Mouse (Mus musculus) hindbrain, embryonic 11.5 days (tissue): ENCODE data around the gene Fgfr2. TPM values are rescaled to one million over a fixed set of nuclear protein-coding genes. Genes with fewer than 3 reads are reported as not detected.

Experiments
- ATAC-seq: fragments of 200-750 bp; cut with Nextera tagmentation; 2 replicates; pipeline ENCODE4 v1.8.0; 2017; ENCODE audit warnings: mild to moderate bottlenecking, moderate TSS enrichment, moderate library complexity; ENCODE audit not compliant: low FRiP score
- DNase-seq: peaks from one replicate; pipeline ENCODE4 v3.0.0-alpha.2; 2015; ENCODE audit warnings: low spot score
- H3K27ac ChIP-seq: fragments of 300-500 bp; sonication (generic); 2 replicates; pipeline ENCODE4 v1.5.1; 2014; ENCODE audit warnings: mild to moderate bottlenecking, low read depth, low read length
- H3K27me3 ChIP-seq: fragments of 300-500 bp; sonication (generic); 2 replicates; pipeline ENCODE4 v1.6.1; 2014; ENCODE audit warnings: mild to moderate bottlenecking, low read length, moderate library complexity, mixed read lengths; ENCODE audit not compliant: control insufficient read depth, insufficient read depth
- H3K36me3 ChIP-seq: fragments of 300-500 bp; sonication (generic); 2 replicates; pipeline ENCODE4 v1.6.1; 2014; ENCODE audit warnings: mild to moderate bottlenecking, low read length, moderate library complexity, mixed read lengths; ENCODE audit not compliant: control insufficient read depth, insufficient read depth
- H3K4me1 ChIP-seq: fragments of 300-500 bp; sonication (generic); replicated peaks from 2 replicates; pipeline ENCODE4 v1.6.1; 2014; ENCODE audit warnings: low read length, mixed read lengths; ENCODE audit not compliant: control insufficient read depth, insufficient read depth
- H3K4me2 ChIP-seq: fragments of 300-500 bp; sonication (generic); replicated peaks from 2 replicates; pipeline ENCODE4 v1.6.1; 2014; ENCODE audit warnings: mild to moderate bottlenecking, low read depth, low read length
- H3K4me3 ChIP-seq: fragments of 300-500 bp; sonication (generic); 2 replicates; pipeline ENCODE4 v1.5.1; 2014; ENCODE audit warnings: low read depth, low read length
- H3K9ac ChIP-seq: fragments of 300-500 bp; sonication (generic); 2 replicates; pipeline ENCODE4 v1.6.1; 2014; ENCODE audit warnings: low read depth, low read length
- H3K9me3 ChIP-seq: fragments of 300-500 bp; sonication (generic); 2 replicates; pipeline ENCODE4 v1.6.1; 2016; ENCODE audit warnings: low read length; ENCODE audit not compliant: control insufficient read depth
- WGBS: fragments of 180-500 bp; shearing (Covaris S2); extraction: QIAGEN DNeasy Blood & Tissue Kit; methylation state at CpG from one replicate; pipeline ENCODE4 v1.1.7; 2014; 5-methylcytosine and 5-hydroxymethylcytosine counted together
- polyA plus RNA-seq: library from polyadenylated mRNA; unstranded; fragments of >200 nt; fragmentation: Nextera tagmentation; extraction: Ambion mirVana; gene quantifications from 2 replicates; pipeline ENCODE4 v1.2.1, GENCODE M21; 2014

The Fgfr2 gene
- polyA plus RNA-seq, 1 experiment from 2014 or later = 71.3 TPM

DNA sequence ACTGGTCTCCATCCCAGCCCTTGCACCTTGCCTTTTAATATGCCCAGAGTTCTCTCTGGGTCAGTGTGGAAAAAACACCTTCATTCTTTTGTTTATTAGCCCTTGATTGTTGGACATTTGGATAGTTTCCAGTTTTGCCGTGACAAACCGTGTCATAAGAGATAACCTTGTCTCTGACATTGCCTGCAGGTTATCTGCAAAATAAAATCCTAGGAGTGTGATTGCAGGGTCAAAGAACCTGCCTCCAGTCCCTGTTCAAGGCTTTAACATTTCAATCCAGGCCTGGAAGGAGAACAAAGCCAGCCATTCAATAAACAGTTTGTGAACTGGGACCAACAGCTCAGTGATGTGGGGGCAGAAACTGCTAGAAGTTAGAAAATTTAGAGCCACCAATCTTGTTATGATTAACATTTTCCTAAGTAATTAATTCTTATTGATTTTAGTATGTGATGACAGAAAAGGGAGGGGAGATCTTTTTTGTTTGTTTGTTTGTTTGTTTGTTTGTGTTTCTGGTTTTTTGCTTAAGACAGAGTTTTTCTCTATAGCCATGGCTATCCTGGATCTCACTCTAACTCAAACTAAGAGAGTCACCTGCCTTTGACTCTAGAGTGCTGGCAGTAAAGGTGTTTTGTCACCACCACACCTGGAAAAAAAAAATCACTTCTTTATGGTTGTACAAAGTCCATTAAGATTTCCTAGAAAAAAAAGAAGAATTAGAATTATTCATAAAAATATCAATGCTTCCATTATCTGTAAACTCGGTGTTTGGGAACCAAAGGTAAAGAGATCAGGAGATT, 537.3 kb downstream of the Fgfr2 start:
- Histone ChIP-seq H3K4me1 (no peaks in the 10 kb centered on the region), H3K27ac (no peak overlapping the region), H3K4me3 (no peak overlapping the region), H3K9me3 (no peaks in the 10 kb centered on the region), H3K9ac (no peak overlapping the region), H3K27me3 (no peaks in the 10 kb centered on the region), H3K4me2 (no peak overlapping the region), H3K36me3 (no peaks in the 10 kb centered on the region)
- DNase-seq (no peak), ATAC-seq (no peak)
- 76% methylated on average over 3 of the region's 3 CpGs for WGBS

DNA sequence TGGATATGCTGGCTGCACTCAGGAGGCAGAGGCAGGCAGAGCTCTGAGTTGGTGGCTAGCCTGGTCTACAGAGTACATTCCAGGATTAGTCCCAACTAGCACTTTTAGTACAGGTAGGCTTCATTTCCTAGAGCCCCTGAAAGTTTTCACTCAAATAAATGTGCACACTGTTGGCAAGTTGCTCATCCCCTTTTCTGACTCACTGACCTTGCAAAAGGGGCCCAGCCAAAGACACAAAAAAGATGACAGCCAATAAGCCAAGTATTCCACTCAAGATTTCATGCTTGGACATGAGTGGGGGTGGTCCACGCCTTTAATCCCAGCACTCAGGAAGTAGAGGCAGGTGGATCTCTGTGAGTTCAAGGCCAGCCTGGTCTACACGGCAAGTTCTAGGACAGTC, 541.7 kb downstream of the Fgfr2 start:
- no peak overlapping the region for H3K9ac ChIP-seq
- no peak overlapping the region for H3K4me3 ChIP-seq
- H3K36me3 ChIP-seq = no peaks in the 10 kb centered on the region
- H3K4me1 ChIP-seq = 0 out of 2 replicates have a peak, but pooled peaks cover 1% of the 10 kb centered on the region
- DNase-seq (no peak), ATAC-seq (no peak)
- H3K9me3 ChIP-seq = no peaks in the 10 kb centered on the region
- 83% methylated on average over 2 of the region's 2 CpGs for WGBS
- no peak overlapping the region for H3K4me2 ChIP-seq
- no peaks in the 10 kb centered on the region; the same call in 1 of the 2 replicates for H3K27me3 ChIP-seq
- no peak overlapping the region for H3K27ac ChIP-seq

DNA sequence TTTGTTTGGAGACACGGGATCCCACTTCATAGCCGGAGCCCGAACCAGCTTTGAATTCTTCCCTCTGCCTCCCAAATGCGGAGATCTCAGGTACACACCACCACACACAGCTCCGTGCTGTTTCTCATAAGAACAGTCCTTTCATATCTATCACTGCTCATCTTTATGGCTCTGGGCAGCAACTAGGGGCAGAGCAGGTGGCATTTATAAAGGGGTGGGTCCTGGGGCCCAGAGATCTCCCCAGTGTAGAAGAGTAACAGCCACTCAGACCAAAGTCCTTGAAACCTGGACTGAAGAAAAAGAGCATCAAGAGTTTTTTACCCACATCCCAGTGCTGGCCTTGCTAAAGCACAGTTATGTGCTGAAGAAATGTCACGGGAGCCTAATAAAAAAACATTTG, 542.6 kb downstream of the Fgfr2 start:
- Histone ChIP-seq H3K4me2 (no peak overlapping the region), H3K36me3 (no peaks in the 10 kb centered on the region)
- no peak for ATAC-seq

DNA sequence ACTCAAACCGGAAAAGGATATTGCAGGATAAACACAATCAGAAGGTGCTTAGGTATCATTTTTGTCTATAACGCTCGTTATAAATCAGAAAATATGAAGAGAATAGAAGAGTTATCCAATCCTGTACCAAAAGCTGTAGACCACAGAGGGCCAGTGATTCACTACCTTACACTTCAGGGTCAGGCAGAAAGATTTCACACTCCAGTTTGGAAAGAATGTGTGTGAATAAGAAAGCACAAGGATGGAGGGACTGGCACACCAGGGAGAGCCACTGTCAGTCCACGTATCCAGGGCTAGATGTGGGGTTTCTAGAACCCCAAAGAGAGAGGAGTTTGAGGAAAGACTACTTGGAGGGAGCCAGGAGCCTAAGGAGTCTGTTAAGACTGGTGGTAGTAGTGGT, 546.3 kb downstream of the Fgfr2 start:
- H3K27me3 ChIP-seq = no peaks in the 10 kb centered on the region; the same call in 1 of the 2 replicates
- H3K4me1 ChIP-seq = 0 out of 2 replicates have a peak, but pooled peaks cover 2% of the 10 kb centered on the region
- no peaks in the 10 kb centered on the region for H3K9me3 ChIP-seq
- H3K4me3 ChIP-seq = no peak overlapping the region
- H3K36me3 ChIP-seq = no peaks in the 10 kb centered on the region
- WGBS = 57% methylated on average over 4 of the region's 4 CpGs
- ATAC-seq (no peak), DNase-seq (no peak)
- H3K9ac ChIP-seq = no peak overlapping the region
- no peak overlapping the region for H3K4me2 ChIP-seq
- H3K27ac ChIP-seq = no peak overlapping the region

More for the DNA sequence above, 542.6 kb downstream of the Fgfr2 start:
- Histone ChIP-seq H3K4me3 (no peak overlapping the region), H3K9ac (no peak overlapping the region), H3K9me3 (no peaks in the 10 kb centered on the region), H3K27me3 (no peaks in the 10 kb centered on the region; the same call in 1 of the 2 replicates), H3K27ac (no peak overlapping the region), H3K4me1 (0 out of 2 replicates have a peak, but pooled peaks cover 2% of the 10 kb centered on the region)
- DNase-seq = no peak
- 79% methylated on average over 6 of the region's 6 CpGs for WGBS

DNA sequence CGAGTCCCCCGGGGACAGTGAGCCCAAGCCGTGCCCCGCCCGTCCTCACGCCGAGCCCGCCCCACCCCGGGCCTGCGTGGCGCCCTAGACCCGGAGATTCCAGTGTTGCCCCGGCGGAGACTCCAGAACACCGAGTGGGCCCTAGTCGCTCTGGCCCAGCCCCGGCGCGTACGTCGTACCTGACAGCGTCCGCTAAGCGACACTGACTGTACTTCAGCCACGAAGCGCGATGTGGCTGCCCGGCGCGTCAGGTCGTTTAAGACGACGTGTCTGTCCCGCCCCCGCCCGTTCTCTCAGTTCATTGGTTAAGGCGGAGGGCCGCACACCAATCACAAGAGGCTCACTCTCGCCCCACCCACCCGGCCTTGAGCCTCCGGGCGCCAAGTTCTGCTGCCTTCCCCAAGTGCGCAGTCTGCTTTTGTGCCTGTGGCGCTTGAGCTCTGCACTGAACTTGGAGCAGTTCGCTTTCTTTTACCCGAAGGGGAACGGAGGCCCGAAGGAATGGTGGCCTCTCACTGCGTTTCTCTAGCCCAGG, 547.0 kb downstream of the Fgfr2 start, which contains the start of gene Oat:
Gene Oat (minus strand): TSS at position 283 of the 535 bp plus-strand sequence.
- no peaks in the 10 kb centered on the region for H3K36me3 ChIP-seq
- peak within 1 kb of the TSS; percentile 70 for H3K4me3 ChIP-seq
- ATAC-seq (peak; percentile 98), DNase-seq (peak; percentile 96)
- H3K4me1 ChIP-seq = 0 out of 2 replicates have a peak, but pooled peaks cover 2% of the 10 kb centered on the region
- peak within 1 kb of the TSS; percentile 62 for H3K9ac ChIP-seq
- peak within 1 kb of the TSS; percentile 71 for H3K27ac ChIP-seq
- WGBS = under 1% methylated on average over 43 of the region's 49 CpGs
- H3K9me3 ChIP-seq = no peaks in the 10 kb centered on the region
- H3K4me2 ChIP-seq = peak within 1 kb of the TSS; percentile 87
- H3K27me3 ChIP-seq = no peaks in the 10 kb centered on the region; the same call in 1 of the 2 replicates

DNA sequence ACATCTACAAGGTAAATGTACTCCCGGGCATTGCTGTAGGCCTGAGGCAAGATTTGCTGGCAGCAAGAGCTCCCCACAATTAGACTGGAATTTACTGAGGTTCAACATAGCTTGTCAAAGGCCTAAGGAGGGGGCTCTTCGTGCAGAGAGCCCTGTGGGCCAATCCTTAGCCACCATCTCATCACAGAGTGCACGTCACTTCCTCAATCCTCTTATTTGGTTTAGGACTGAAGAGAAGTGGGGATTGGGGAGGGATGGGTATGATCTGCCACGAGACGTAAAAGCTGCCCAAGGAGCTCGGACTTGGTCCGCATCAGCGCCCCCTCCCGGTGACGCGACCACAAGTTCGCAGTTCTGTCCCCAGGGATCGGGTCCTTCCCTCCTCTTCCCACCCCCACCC, 547.5 kb downstream of the Fgfr2 start:
- H3K4me2 ChIP-seq = peak overlapping the region; percentile 87
- peak overlapping the region; percentile 71; the same call in 1 of the 2 replicates for H3K27ac ChIP-seq
- H3K27me3 ChIP-seq = no peaks in the 10 kb centered on the region; the same call in 1 of the 2 replicates
- no peaks in the 10 kb centered on the region for H3K9me3 ChIP-seq
- DNase-seq (peak; percentile 89), ATAC-seq (peak; percentile 89)
- no peaks in the 10 kb centered on the region for H3K36me3 ChIP-seq
- 0 out of 2 replicates have a peak, but pooled peaks cover 2% of the 10 kb centered on the region for H3K4me1 ChIP-seq
- H3K9ac ChIP-seq = peak overlapping the region; percentile 62
- peak overlapping the region; percentile 70 for H3K4me3 ChIP-seq
- under 1% methylated on average over 13 of the region's 13 CpGs for WGBS

DNA sequence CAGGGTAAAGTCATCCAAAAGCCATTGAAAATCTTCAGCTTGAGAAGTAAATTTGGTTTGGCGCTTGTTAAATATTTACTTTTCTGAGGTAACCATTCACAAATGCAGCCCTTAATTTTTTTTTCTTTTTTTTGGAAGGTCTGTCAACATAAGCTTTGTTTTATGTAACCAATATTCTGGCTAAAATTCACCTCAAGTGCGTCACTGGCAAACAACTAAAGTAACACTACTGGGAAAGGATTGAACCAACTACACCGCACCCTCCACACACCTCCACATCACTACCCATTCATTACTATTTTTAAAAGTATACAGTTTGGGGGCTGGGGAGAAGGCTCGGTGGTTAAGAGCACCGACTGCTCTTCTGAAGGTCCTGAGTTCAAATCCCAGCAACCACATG, 548.5 kb downstream of the Fgfr2 start:
- DNase-seq = no peak
- 0 out of 2 replicates have a peak, but pooled peaks cover 2% of the 10 kb centered on the region for H3K4me1 ChIP-seq
- no peaks in the 10 kb centered on the region for H3K36me3 ChIP-seq
- H3K9ac ChIP-seq = no peak overlapping the region
- H3K9me3 ChIP-seq = no peaks in the 10 kb centered on the region
- H3K27ac ChIP-seq = no peak overlapping the region
- H3K27me3 ChIP-seq = no peaks in the 10 kb centered on the region; the same call in 1 of the 2 replicates
- WGBS = 97% methylated on average over 5 of the region's 5 CpGs
- no peak overlapping the region for H3K4me2 ChIP-seq
- ATAC-seq = no peak
- no peak overlapping the region for H3K4me3 ChIP-seq

DNA sequence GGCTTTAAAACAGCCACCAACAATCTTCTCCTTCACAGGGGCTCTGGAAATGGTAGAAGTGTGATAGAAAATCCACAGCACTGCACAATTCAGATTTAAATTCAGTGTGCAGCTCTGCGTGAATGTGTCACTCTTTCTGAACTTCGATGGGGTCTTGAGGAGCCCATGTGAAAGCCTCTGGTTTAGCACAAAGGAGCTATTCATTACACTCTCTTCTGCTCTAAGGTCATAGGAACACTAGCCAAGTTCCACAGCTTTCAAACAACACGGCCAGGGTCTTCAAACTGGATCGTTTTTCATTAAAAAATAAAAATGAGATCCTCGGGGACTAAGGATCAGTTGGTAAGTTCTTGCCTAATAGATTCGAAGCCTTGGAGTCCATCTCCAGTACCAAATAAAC, 549.9 kb downstream of the Fgfr2 start:
- Histone ChIP-seq H3K9me3 (no peaks in the 10 kb centered on the region), H3K4me1 (0 out of 2 replicates have a peak, but pooled peaks cover 2% of the 10 kb centered on the region)
- ATAC-seq = no peak

More for the DNA sequence above, 549.9 kb downstream of the Fgfr2 start:
- Histone ChIP-seq H3K9ac (no peak overlapping the region), H3K4me2 (no peak overlapping the region), H3K36me3 (no peaks in the 10 kb centered on the region), H3K4me3 (no peak overlapping the region), H3K27ac (peak overlapping the region; percentile 38; the same call in 1 of the 2 replicates), H3K27me3 (no peaks in the 10 kb centered on the region; the same call in 1 of the 2 replicates)
- 34% methylated on average over 6 of the region's 6 CpGs for WGBS
- DNase-seq = no peak
